Mouse (Mus musculus) bone marrow macrophage, adult 2 months (primary cell): ENCODE data around the gene Sit1.

Experiments used
- CTCF ChIP-seq: IDR thresholded peaks from 2 replicates; pipeline ENCODE4 v1.5.1; 2012; ENCODE audit warnings: low read depth, mild to moderate bottlenecking, low read length, moderate library complexity
- POLR2A ChIP-seq: IDR thresholded peaks from 2 replicates; pipeline ENCODE4 v1.6.1; 2012; ENCODE audit warnings: mild to moderate bottlenecking, low read depth, low read length, borderline replicate concordance

DNA sequence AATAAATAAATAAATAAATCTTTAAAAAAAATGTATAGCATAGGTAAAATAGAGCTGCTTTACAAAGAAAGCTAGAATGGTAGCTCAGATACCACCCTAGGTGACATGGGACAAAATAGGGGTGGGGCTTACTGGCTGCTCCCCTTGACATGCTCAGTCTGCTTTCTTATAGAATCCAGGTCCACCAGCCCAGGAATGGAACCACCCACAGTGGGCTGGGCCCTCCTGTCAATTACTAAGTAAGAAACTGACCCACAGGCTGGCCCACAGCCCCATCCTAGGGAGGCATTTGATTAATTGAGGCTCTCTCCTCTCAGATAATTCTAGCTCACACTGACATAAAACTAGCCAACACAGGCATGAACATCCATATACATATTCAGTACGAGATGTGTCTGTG lies 50.7 kb downstream of the Sit1 start:
- no peak for TF ChIP-seq CTCF
- no peak for TF ChIP-seq POLR2A
